Mouse (Mus musculus) testis, adult 2 months (tissue): Measurements from ENCODE around the gene Ppp1r1b.

Source experiments
- CTCF ChIP-seq: fragments of 200-500 bp; IDR thresholded peaks from 2 replicates; pipeline ENCODE4 v1.5.1; 2012; ENCODE audit warnings: low read depth, mild to moderate bottlenecking, inconsistent platforms, low read length, moderate library complexity; ENCODE audit not compliant: control insufficient read depth, insufficient read depth, insufficient replicate concordance
- POLR2A ChIP-seq: fragments of 200-500 bp; IDR thresholded peaks from 2 replicates; pipeline ENCODE4 v1.6.1; 2012; ENCODE audit warnings: low read depth, mild to moderate bottlenecking, inconsistent platforms, low read length, moderate library complexity; ENCODE audit not compliant: control insufficient read depth

GRCm38 (mm10) chr11:98349308-98349707 lies 1.1 kb downstream of the Ppp1r1b start:
- TF ChIP-seq CTCF (no peak), POLR2A (no peak)
